Mouse (Mus musculus) right cerebral cortex, adult 2 months (tissue): ENCODE measurements around the gene Tpsab1.

Source experiments
- DNase-seq, 2 experiments: peaks; one replicate each; pipeline ENCODE4 v3.0.0; 2021 to 2022; ENCODE audit warnings: low spot score in 2 of 2

Gene Tpsab1

GRCm38 (mm10) chr17:25345462-25345861, at the start of gene Tpsab1:
Tpsab1 (minus strand) TSS chr17:25345562.
- no peak for DNase-seq

GRCm38 (mm10) chr17:25394526-25394925, 49.2 kb upstream of the Tpsab1 start:
- DNase-seq, result no peak

- DNase-seq, result peak; percentile 17 to 28
These were observed 28.6 kb upstream of the Tpsab1 start for GRCm38 (mm10) chr17:25374011-25374410.

GRCm38 (mm10) chr17:25372491-25372890, 27.1 kb upstream of the Tpsab1 start:
- no peak for DNase-seq

- no peak for DNase-seq
These were observed 23.6 kb upstream of the Tpsab1 start, which contains the start of gene Tpsg1 for GRCm38 (mm10) chr17:25368973-25369372. Tpsg1 (plus strand) TSS chr17:25369273.

GRCm38 (mm10) chr17:25366005-25366404, 20.6 kb upstream of the Tpsab1 start, which contains the start of gene Tpsb2:
Tpsb2 (plus strand) TSS chr17:25366305.
- DNase-seq, result no peak

- DNase-seq, result peak; percentile 52 to 71
These were observed 18.4 kb upstream of the Tpsab1 start for GRCm38 (mm10) chr17:25363726-25364125.

- no peak for DNase-seq
These were observed 15.9 kb upstream of the Tpsab1 start for GRCm38 (mm10) chr17:25361291-25361690.

- DNase-seq, result no peak
These were observed 3.9 kb downstream of the Tpsab1 start for GRCm38 (mm10) chr17:25341490-25341889.

- no peak for DNase-seq
These were observed 5.4 kb downstream of the Tpsab1 start for GRCm38 (mm10) chr17:25340003-25340402.

GRCm38 (mm10) chr17:25338218-25338617, 7.1 kb downstream of the Tpsab1 start:
- no peak for DNase-seq

- DNase-seq, result peak; percentile 42 to 77
These were observed 11.4 kb downstream of the Tpsab1 start for GRCm38 (mm10) chr17:25333943-25334342.

GRCm38 (mm10) chr17:25332321-25332720, 13.0 kb downstream of the Tpsab1 start:
- DNase-seq, result no peak

- no peak for DNase-seq
These were observed 22.4 kb downstream of the Tpsab1 start for GRCm38 (mm10) chr17:25322930-25323329.

- DNase-seq, result no peak
These were observed 24.5 kb downstream of the Tpsab1 start for GRCm38 (mm10) chr17:25320819-25321218.

- no peak for DNase-seq
These were observed 27.0 kb downstream of the Tpsab1 start, which contains the start of gene Prss29 for GRCm38 (mm10) chr17:25318354-25318753. Prss29 (plus strand) TSS chr17:25318654.

GRCm38 (mm10) chr17:25308346-25308745, 37.0 kb downstream of the Tpsab1 start, which contains the start of gene Prss28:
Prss28 (plus strand) TSS chr17:25308646.
- DNase-seq, result no peak

GRCm38 (mm10) chr17:25298094-25298493, 47.3 kb downstream of the Tpsab1 start, which contains the start of gene Prss34:
Prss34 (plus strand) TSS chr17:25298394.
- DNase-seq, result no peak

- no peak for DNase-seq
These were observed 51.3 kb downstream of the Tpsab1 start for GRCm38 (mm10) chr17:25294111-25294510.

- DNase-seq, result no peak
These were observed 51.9 kb downstream of the Tpsab1 start for GRCm38 (mm10) chr17:25293495-25293894.
